Mouse (Mus musculus): ENCODE measurements at regions not wholly inside any gene's neighbourhood (a gene's known extent, or its start where the extent isn't known, plus 50 kb on each side); places are given as distances from the start of the nearest gene placed in this dataset.

DNA sequence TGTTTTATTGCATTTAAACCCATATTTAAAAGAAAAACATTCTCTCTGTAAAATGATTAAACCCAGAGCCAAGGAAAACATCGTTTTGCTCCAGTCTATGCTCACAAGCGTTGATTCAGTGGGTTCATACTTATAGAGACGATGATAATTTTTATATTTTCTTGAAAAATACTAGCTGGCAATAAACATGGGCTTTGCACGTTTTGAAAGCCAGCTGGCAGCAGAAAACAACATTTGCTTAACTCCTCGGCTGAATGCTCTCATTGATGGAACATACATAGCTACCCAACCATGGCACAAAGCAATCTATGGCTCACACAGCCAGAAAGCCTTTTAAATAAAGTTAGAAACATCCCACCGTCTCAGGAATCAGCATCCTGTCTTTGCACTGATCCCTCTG lies 366.5 kb downstream of the Rapgef2 start:
- POLR2A ChIA-PET: interaction anchor here in 1 of 4 experiments (0.6 kb wide), 1 partner anchor 1811 kb away, joined by 3 read pairs; no protein-coding TSS in a partner anchor
- CTCF ChIA-PET: interaction anchor here in 2 of 4 experiments (0.6 to 1.1 kb wide), 3 partner anchors 27 to 112 kb away, joined by 3 read pairs; no protein-coding TSS in a partner anchor

DNA sequence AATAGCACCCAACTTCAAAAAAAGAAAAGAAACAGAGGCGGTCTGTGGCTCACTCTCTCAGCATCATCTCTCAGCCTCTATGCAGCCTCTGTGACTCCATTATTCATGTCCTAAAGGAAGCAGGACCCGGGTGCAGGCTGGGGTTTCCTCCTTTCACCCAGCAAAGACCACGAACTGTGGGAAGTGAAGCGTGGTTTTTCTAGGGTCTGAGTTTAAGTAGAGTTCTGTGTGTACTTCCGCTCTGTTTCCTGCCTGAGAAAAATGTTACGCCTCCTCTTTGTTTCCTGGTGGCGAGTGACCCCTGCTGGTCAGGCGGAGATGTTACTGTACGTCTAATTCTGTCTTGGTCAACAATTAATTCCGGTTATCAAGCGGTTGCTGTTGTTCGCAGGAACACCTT lies 366.9 kb downstream of the Rapgef2 start:
- POLR2A ChIA-PET: interaction anchor here in 1 of 4 experiments (0.6 kb wide), 1 partner anchor 1811 kb away, joined by 3 read pairs; no protein-coding TSS in a partner anchor
- CTCF ChIA-PET: interaction anchor here in 2 of 4 experiments (0.6 to 1.1 kb wide), 3 partner anchors 27 to 112 kb away, joined by 3 read pairs; no protein-coding TSS in a partner anchor

DNA sequence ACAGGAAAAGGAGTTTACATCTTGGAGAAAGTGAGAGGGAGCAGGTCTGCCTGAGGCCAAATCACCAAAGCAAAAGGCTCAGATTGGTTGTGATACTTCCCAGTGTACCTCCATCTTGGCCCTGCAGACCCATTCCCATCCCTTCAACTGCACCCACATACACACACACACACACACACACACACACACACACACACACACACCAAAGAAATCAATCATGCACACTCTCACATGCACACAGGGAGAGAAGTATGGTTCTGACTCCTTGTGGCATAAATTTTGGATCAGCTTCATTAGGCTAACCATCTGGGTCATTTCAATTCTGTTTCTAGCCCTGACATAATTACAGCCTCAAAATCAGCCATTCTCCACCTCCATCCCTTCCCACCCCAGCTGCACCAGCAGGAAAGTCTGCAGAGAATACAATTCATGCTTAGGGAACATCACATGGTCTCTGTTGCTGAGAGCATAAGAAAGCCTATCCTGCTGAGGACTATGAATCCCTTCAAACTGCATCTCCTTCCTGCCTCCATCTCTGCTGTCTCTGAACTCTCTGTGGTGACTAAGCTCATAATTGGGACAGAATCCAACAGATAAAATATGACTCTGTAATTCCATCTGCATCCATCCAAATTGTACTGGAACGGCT lies 378.0 kb downstream of the Rapgef2 start:
- ChIA-PET POLR2A (no interaction called here), CTCF (no interaction called here)

DNA sequence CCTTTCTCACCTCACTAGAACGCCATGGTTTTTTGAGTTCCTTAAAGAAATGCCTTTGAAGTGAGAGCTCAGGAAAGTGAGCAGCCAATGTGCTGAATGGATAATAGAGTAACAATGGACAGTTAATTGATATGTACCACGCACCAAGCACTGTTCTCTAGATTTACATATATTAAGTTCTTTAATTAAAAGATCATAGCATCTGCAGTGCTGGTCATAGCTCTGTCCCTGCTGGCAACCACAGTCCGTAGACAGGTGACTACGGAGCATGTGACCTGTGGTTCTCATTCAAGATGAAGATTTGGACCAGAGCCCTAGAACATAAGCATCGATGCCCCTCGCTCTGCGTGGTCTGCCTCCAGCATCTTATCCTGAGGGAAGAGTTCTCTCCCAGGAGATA lies 378.5 kb downstream of the Rapgef2 start:
- POLR2A ChIA-PET: no interaction called here
- CTCF ChIA-PET: no interaction called here

DNA sequence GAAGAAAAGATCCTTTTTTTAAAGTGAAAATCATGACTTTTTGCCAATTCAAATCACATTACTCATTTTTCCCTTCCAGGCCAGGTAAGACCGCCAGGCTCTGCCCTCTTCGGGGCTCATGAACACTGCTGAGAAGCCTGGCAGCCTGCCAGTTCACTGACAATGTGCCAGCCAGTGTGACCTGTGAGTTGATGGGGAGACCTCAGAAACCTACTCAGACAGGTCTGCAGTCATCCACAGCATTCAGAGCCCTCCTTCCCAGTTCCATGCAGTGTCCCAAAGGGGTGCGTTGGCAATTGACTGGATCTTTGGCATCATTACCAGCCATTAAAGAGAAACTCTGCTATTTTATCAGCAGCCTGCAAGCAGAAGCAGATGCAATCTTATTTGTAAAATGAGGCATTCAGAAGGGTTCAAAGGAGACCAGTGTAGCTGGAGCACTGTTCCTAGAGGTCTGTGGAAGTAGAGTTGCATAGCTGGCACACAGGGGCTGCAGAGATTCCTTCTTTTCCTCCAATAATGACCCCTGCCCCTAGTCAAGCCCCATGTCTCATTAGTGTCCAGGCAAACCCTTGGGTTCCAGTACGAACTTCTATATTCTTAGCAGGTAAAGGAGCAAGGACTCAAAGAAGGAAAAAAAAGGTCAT lies 384.4 kb downstream of the Rapgef2 start:
- CTCF ChIA-PET: no interaction called here
- POLR2A ChIA-PET: no interaction called here

DNA sequence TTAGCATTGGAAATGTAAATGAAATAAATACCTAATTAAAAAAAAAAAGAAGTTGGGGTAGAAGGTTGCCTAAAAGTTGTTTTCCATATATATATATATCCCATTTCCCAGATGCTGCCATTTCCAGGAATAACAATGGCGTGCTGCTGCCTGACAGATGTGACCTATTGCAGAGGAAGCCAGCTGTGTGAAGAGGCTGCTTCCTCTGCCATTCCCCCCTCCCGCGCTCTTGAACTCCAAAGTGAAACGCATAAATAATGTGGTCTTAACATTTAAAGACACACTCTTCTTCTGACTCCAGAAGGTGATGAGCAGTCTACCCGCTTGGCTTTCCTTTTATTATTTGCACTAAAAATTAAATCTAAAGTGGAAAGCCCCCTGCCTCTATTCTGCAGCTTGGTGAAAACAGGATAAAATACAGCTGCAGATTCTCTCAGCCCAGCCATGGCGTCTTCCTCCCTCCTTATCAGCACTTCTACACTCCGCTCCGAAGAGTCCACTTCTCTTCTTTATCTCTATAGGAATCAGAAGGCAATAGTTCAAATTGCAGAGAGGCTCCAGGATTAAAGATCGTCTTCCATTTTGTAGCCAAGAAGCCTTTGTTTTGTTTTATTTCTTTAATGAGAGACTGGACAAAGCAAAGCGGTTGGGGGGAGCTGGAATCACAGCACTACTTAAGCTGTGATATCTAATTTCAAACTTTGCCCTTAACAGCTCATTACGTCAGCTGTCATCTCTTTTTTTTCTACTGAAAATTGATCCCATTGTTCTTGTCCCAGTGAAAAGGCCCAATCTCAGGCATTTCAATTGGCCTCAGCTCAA lies 385.1 kb downstream of the Rapgef2 start:
- CTCF ChIA-PET: no interaction called here

DNA sequence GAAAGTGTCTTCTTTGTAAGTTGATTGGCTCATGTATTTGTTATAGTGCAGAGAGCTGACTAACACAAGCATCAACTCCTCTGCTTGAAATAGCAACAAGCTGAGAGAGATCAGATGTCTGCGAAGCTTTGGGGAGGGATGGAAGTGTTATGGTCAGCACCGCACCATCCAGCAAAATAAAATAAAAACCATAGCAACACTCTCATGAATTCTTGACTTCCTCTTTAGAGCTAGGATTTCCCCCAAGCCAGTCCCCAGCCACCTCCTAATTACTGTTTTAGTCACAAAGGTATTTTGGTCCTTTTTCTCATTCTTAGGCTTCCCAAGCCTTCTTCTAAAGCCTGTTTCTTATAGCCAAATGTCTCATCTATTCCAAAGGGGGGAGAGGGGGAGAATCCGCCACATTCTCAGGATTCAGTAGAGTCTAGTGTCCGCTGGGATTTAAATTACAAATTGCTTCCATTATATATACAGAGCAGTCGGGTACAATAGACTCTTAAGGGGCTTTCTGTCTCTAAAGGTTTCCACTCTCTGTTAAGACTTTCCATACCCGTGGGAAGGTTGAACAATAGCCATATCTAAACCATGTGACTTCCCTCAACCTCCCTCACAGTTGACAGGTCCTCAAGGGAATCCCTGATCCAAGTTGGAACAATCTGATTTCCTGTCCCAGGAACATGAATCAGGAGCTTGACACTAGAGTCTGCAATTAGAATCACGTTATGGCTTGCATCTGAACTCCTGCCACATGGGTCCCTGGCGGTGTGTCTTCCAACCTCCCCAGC lies 386.7 kb downstream of the Rapgef2 start:
- ChIA-PET CTCF (interaction anchor here in 1 of 4 experiments (0.7 kb wide), 1 partner anchor 11 kb away, joined by 3 read pairs; no protein-coding TSS in a partner anchor), POLR2A (no interaction called here)

More for the DNA sequence above, 385.1 kb downstream of the Rapgef2 start:
- POLR2A ChIA-PET: interaction anchor here in 1 of 4 experiments (0.7 kb wide), 1 partner anchor 282 kb away, joined by 3 read pairs; no protein-coding TSS in a partner anchor

DNA sequence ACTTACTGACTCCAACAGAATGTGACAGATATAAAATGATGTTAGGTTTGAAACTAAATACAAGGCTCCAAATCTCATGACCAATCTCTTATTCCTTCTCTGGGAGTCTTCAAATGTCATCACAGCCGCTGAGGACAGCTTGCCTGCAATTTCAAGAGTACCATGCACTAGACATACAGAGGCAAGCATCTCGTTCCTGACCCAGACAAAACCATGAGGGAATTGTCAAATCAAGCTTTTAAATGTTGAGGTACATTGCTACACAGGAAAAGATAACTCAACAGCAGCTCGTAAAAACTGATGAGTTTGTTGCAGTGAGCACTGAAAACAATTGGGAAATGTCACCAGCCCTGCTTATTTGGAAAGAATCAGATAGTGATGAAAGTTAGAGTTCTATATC lies 397.0 kb downstream of the Rapgef2 start:
- POLR2A ChIA-PET: no interaction called here

DNA sequence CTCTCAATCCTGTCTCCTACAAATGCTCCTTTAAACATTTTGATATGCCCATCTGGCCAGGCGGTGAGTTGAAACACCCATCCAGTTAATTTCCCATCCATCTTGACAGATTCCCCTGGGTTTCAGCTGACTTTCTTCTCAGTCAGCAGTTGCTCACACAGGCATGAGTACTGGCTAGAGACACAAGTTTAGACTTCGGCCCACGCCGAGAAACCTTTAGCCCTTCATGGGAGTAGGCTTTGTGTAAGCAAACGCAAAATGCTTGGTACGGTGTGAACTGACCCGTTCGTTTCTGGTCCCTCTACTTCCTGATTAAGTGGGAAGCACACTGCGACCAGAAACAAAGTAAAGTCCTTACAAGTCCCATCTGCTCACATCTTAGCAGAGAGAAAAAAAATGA lies 401.6 kb downstream of the Rapgef2 start:
- ChIA-PET POLR2A (no interaction called here), CTCF (no interaction called here)

More for the DNA sequence above, 397.0 kb downstream of the Rapgef2 start:
- CTCF ChIA-PET: no interaction called here

DNA sequence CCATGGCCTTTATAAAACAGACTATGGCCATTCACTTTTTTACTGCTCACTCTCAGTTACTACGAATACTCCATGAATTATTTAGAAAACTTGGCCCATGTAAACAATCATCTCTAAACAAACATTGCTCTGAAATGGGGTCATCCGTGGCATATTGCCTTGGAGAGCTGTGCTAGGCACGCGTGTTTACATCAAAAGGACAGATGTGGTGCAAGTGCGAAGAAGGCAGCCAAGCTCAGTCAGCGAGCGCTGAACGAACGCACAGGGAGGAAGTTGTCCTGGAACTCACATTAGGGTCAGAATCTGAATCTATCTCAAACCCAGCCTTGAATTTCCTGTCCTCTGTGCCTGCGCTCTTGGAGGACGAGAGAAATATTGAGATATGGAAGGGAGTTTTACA lies 402.3 kb downstream of the Rapgef2 start:
- CTCF ChIA-PET: no interaction called here
- POLR2A ChIA-PET: no interaction called here

DNA sequence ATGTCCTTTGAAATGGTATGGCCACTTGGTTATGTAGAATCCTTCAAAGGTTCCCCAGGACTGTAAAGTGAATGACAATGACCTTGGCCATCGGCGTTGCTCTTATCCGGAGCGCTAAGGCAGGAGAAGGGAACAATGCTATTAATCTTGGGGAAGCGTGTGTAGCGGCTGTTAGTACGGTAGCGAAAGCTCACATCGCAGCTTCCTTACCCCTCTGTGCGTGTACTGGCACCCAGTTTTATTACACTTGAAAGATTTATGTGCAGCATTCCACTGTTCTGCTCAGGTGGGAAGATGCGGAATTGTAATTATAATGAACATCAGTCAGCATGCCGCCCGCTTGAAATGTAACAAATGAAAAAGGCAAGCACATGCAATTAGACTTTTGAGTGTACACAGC lies 406.2 kb downstream of the Rapgef2 start:
- ChIA-PET POLR2A (no interaction called here), CTCF (no interaction called here)

DNA sequence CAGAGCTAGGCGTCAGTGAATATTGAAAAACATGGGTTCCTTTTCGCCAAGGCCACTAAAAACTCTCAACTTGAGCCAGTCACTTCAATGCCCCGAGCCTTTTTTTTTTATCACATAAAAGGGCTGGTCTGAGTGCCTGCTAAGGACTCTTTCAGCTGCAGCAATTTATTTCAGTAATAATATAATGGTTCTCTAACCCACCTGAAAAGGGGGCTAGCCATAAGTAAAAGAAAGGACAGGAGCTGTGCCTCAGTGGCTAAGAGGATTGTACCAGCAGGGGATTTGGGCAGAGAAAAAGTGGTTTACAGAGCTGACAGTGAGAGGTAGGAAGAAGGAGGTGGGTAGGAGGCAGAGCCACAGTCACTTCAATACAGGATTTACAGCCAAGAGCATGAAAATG lies 409.0 kb downstream of the Rapgef2 start:
- POLR2A ChIA-PET: no interaction called here

DNA sequence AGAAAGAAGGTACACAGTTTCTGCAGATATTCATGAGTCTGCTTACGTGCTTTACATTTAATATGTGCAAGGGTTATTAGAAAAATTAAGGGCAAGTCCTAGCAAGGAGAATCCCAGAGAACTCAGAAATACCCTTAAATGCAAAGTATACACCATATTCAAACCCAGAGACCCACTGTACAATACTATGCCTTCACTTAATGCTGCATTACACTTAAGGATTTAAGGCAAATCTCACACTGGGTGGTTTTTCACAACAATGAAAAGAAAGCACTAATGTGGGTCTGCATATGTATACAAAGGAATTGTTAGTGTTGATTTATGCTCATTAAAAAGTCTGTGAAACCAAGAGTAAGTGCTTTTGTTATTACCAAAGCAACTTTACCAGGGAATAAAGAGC lies 419.4 kb downstream of the Rapgef2 start:
- ChIA-PET POLR2A (no interaction called here), CTCF (no interaction called here)

More for the DNA sequence above, 409.0 kb downstream of the Rapgef2 start:
- CTCF ChIA-PET: interaction anchor here in 1 of 4 experiments (0.7 kb wide), 1 partner anchor 1357 kb away, joined by 6 read pairs; no protein-coding TSS in a partner anchor

DNA sequence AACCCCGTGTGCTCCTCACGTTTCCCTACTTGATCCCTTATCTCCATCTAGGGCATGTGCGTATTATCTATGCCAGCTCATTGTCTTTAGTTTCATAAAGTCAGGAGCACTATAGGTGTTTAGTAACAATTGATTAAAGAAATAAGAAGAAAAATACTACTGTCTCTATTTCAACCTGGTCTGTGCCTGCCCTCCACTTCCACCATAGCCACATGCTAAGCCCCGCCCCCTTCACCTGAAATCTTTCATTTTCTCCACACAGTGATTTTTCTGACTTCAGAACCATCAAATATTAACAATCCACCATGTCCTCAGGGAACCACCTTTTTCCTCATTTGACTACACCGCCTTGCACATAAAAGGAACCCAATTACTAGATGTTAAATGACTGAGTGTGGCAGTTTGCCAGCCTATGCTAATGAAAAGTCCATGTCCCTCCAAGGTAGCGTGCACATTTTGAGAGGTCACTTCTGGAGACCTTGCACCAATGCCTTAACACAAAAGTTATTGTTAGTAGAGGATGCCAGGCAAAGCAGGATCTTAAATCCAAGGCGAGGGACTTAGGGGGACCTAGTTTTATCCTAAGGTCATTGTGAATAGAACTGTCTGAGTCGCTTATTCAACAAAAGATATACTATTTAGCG lies 420.1 kb downstream of the Rapgef2 start:
- ChIA-PET POLR2A (no interaction called here), CTCF (no interaction called here)

DNA sequence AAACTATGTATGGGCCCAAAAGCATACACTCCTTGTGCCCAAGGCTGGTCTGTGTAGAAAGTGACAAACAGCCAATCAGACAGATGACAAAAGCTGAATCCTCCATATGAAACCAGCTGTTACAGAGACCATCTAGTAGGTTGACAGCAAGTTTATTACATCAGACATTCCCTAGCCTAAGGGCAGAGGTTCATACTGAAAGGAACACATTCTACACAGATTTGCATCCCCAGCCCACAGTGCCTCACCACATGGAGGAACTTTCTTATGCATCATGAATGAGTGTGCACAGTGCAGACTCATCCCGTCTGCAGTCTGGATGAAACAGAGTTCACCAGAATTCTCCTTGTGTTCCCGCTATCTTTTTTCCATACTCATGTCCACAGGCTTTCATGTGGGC lies 423.3 kb downstream of the Rapgef2 start:
- POLR2A ChIA-PET: no interaction called here
- CTCF ChIA-PET: no interaction called here

DNA sequence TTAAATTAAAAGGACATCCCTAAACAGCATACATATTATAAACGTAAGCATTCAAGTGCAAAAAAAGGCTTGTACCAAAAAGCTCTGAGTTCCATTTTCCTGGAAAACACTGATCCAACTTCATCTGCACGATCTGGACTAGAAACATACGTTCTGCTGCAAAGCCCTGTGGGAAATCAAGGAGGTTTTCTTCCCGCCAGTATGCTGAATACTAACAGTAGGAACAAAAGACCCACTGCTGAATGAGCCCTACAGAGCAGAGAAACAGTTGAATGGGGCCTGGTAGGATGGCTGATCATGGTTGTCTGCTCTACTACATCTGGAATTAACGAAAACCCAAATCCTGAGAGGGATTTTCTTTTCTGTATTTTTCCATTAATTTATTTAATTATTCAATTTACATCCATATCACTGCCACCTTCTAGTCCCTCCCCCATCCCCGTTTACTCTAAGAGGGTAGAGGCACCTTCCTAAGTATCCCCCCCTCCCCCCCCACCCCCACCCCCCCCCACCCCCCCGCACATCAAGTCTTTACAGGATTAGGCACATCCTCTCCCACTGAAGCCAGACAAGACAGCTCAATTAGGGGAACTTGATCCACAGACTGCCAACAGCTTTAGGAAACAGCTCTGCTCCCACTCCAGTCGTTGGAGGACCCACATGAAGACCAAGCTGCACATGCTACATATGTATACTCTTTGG lies 439.5 kb downstream of the Rapgef2 start:
- ChIA-PET CTCF (interaction anchor here in 1 of 4 experiments (0.6 kb wide), 1 partner anchor 181 kb away, joined by 8 read pairs; no protein-coding TSS in a partner anchor), POLR2A (no interaction called here)

DNA sequence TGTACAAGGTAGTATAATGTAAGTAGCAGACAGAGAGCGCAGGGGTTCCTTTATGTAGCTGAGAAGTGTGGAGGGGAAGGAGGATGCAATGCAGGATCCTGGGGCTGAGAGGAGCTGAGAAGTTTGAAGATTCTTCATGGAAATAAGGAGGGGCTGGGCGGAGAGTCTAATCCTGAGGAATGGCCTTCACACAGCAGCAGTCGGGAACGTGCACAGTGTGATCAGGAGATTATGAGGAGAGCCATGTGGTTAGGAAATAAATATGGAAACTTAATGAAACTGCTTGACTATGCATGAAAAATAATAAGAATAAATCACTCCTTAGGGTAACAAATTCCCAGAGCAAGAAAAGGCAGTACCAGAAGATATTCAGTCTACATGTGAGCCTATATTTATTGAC lies 445.1 kb downstream of the Rapgef2 start:
- POLR2A ChIA-PET: no interaction called here
- CTCF ChIA-PET: no interaction called here

DNA sequence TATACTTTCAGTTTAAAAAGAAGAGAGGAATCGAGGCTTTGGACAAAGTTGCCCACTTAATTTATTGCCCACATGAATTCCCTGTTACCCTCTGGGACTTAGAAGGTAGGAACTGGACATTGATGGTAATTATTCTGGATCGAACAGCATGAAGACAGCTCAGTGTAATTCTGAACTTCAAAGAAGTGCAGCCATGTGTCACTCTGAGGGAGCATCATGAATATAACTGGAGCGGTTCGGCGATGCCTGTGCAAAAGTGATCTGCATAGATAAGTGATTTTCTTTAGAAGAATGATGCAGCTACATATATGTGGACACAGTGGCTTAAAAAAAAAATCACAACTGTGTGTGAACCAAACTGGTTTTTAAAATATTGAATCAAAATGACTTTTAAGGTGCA lies 449.5 kb downstream of the Rapgef2 start:
- ChIA-PET POLR2A (no interaction called here), CTCF (no interaction called here)

DNA sequence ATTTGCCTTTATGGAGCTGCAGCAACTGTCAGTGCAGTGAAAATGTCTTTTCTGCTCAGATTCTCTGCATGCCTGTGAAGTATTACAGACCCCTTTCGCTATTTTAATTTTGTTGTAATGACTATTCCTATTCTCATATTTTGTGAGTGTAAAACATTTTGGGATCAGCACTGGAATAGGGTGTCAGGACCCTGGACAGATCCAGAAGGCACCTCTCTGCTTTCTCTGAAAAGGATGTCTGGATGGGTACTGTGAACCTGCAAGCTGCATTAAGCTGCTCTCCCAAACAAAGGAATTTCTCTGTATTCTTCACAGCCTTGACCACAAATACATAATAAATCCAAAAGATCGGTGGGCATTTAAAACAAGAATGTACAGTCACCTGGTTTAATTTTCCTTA lies 460.8 kb downstream of the Rapgef2 start:
- ChIA-PET CTCF (no interaction called here), POLR2A (no interaction called here)
